Mouse (Mus musculus): ENCODE results near the gene 1110065P20Rik. TPM values are rescaled to one million over a fixed set of nuclear protein-coding genes. Genes with fewer than 3 reads are reported as not detected.

1110065P20Rik gene
- total and polyA plus RNA-seq, 2 experiments from 2014 or later, result 141 to 181 TPM

DNA sequence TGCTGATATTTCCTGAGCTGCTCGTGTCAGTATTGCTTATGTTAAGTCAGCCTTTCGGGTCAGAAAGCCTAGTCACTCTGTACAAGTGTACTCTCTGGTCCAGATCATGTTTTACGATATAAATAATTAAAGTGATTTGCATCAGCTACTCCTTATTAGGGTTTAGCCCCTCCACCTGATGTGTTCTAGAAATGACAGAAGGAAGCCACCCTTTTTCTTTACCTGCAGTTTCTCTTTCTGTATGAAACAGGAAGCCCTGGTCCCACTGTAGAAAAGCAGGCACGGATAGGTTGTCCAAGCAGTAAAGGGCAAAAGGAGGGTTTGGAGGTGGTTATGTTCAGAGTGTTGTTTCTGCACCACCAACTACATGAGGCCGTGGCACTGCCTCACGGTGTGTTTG lies 47.6 kb downstream of the 1110065P20Rik start:
- peaks cover 27% of the 10 kb centered on the region for H3K36me3 ChIP-seq (ENCODE audit: insufficient read depth, low read length)
- DNase-seq (ENCODE audit: low spot score) (no peak), ATAC-seq (ENCODE audit: low FRiP score) (no peak)
- no peak for TF ChIP-seq CTCF (IDR thresholded peaks at IDR 0.05)
- no peaks in the 10 kb centered on the region for H3K27me3 ChIP-seq (ENCODE audit: insufficient read depth, low read length)
- no peaks in the 10 kb centered on the region for H3K9me3 ChIP-seq (ENCODE audit: low read length)
- peak overlapping the region; percentile 89 for H3K4me2 ChIP-seq (ENCODE audit: low read depth, low read length, poor library complexity, severe bottlenecking)
- WGBS, result 76% methylated on average over 6 of the region's 6 CpGs
- no peak overlapping the region for H3K27ac ChIP-seq (ENCODE audit: low read depth, low read length)
- peak overlapping the region; percentile 81; the same call in 1 of the 2 replicates for H3K4me3 ChIP-seq (ENCODE audit: low read depth, low read length)
- H3K4me1 ChIP-seq (ENCODE audit: insufficient read depth, low read length), result no peaks in the 10 kb centered on the region; the same call in 1 of the 2 replicates
- no peak overlapping the region for H3K9ac ChIP-seq (replicated peaks; ENCODE audit: low read length, poor library complexity, severe bottlenecking)

DNA sequence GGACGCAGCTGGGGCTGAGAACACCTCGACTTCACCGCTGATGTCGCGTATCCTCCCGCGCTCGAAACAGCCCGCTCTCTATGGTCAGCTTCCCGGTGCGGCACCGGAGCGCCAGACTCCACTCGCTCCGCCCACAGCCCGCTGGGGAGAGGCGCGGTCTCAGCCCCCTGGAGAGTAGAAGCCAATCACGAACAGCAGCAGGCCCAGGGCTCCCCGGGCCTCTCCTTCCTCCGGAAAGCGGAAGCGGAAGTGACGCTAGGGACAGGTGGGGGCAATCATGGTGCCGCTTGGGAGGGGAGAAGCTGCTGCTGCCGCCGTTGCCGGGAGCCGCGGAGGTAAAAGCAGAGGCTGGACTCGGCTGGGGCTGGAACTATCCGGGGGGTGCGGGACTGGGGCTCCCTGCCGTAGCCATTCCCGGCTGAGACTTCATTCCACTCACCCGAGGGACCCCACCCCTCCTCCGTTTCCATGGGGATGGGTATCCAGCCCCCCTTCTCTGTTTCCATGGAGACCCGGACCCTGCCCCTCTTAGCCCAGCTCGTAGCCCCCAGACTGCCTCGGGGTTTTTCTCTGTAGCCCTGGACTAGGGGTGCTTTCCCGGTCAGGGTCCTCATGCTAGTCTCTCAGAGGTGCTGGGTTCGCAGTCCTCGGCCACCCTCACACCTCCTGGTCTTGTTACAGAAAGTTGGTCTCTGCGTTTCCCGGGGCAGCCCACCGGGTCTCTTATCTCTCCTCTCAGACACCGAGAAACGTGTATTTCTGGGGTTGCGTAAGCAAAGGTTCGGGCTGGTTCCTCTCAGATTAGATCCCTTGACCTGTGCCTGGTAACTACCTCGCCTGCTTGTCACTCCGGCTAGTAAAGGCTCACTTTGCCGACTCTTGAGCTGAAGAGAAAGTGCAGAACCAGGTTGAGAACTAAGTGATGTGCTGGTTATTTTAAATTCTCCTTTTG lies 48.4 kb downstream of the 1110065P20Rik start:
- WGBS, result 2% methylated on average over 52 of the region's 53 CpGs
- H3K9ac ChIP-seq (replicated peaks; ENCODE audit: low read length, poor library complexity, severe bottlenecking), result peak overlapping the region; percentile 73

DNA sequence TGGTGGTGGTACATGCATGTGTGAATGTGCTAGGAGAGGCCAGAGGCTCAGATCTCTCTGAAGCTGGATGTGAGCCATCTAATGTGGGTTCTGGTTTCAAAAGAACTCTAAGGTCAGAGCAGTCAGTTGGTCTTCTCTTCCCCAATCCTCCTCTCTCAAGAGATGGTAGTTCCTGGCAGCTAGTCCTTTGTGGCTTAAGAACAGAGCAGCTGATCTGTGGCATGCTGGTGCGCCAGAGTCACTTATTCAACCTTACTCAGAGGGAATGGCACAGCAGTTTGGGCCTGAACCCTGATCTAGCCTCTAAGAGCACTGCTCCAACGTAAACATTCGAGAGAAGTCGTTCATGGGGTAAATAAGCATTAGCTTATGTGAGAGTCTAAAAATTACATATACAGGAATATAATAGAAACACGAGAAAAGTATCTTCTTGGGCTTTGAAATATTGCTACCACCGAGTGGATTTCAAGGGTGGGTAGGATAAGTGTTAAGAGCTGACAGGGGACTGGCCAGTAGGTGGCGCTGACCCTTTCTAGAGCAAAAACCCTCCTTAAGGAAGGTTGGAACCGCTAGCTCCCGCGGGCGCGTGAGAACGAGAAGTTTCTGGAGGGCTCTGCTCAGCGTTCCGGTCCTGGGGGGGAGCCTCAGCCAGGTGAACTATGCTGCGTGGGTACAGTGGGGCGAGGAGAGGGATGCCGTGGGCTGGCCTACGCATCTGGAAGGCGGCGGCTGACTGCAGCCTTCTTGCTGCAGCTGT lies 49.3 kb downstream of the 1110065P20Rik start, which contains the start of gene Mtf1:
Gene Mtf1 (plus strand): TSS at position 553 of the 757 bp plus-strand sequence.
- Histone ChIP-seq H3K27me3 (ENCODE audit: insufficient read depth, low read length) (no peaks in the 10 kb centered on the region), H3K27ac (ENCODE audit: low read depth, low read length) (peak within 1 kb of the TSS; percentile 76), H3K36me3 (ENCODE audit: insufficient read depth, low read length) (peaks cover 29% of the 10 kb centered on the region), H3K4me3 (ENCODE audit: low read depth, low read length) (peak within 1 kb of the TSS; percentile 81), H3K9ac (replicated peaks; ENCODE audit: low read length, poor library complexity, severe bottlenecking) (peak within 1 kb of the TSS; percentile 73), H3K4me1 (ENCODE audit: insufficient read depth, low read length) (no peaks in the 10 kb centered on the region; the same call in 1 of the 2 replicates), H3K9me3 (ENCODE audit: low read length) (no peaks in the 10 kb centered on the region), H3K4me2 (ENCODE audit: low read depth, low read length, poor library complexity, severe bottlenecking) (peak within 1 kb of the TSS; percentile 89)
- DNase-seq (ENCODE audit: low spot score) (peak; percentile 96), ATAC-seq (ENCODE audit: low FRiP score) (peak; percentile 84)
- TF ChIP-seq CTCF (IDR thresholded peaks at IDR 0.05), result peak; percentile 90
- 2% methylated on average over 21 of the region's 21 CpGs for WGBS

More for the DNA sequence above, 48.4 kb downstream of the 1110065P20Rik start:
- H3K4me3 ChIP-seq (ENCODE audit: low read depth, low read length), result peak overlapping the region; percentile 81
- TF ChIP-seq CTCF (IDR thresholded peaks at IDR 0.05), result no peak
- H3K27ac ChIP-seq (ENCODE audit: low read depth, low read length), result peak overlapping the region; percentile 76
- H3K36me3 ChIP-seq (ENCODE audit: insufficient read depth, low read length), result peaks cover 34% of the 10 kb centered on the region
- peak overlapping the region; percentile 89 for H3K4me2 ChIP-seq (ENCODE audit: low read depth, low read length, poor library complexity, severe bottlenecking)
- no peaks in the 10 kb centered on the region; the same call in 1 of the 2 replicates for H3K4me1 ChIP-seq (ENCODE audit: insufficient read depth, low read length)
- peak; percentile 98 for ATAC-seq (ENCODE audit: low FRiP score)
- H3K27me3 ChIP-seq (ENCODE audit: insufficient read depth, low read length), result no peaks in the 10 kb centered on the region
- H3K9me3 ChIP-seq (ENCODE audit: low read length), result no peaks in the 10 kb centered on the region
- DNase-seq (ENCODE audit: low spot score), result peak; percentile 97

Other genes starting within 250 kb of the 1110065P20Rik start
- gene 3100002H09Rik, start 240.4 kb downstream of the 1110065P20Rik start, total RNA-seq (2014; rRNA removed), result not detected in 2 replicates
- 0.19 TPM in 1 of 2 replicates, not detected in the other for gene 3100002H09Rik, start 240.4 kb downstream of the 1110065P20Rik start, polyA plus RNA-seq (2015; fragmentation: Nextera tagmentation; extraction: Ambion mirVana)
- 17.7 and 19.8 TPM in 2 replicates for gene Pou3f1, start 194.4 kb downstream of the 1110065P20Rik start, total RNA-seq (2014; rRNA removed)
- gene Pou3f1, start 194.4 kb downstream of the 1110065P20Rik start, polyA plus RNA-seq (2015; fragmentation: Nextera tagmentation; extraction: Ambion mirVana), result 11.4 and 11.5 TPM in 2 replicates
- gene Utp11, start 157.6 kb downstream of the 1110065P20Rik start, total RNA-seq (2014; rRNA removed), result 10.3 and 10.9 TPM in 2 replicates
- 30.7 and 31.7 TPM in 2 replicates for gene Utp11, start 157.6 kb downstream of the 1110065P20Rik start, polyA plus RNA-seq (2015; fragmentation: Nextera tagmentation; extraction: Ambion mirVana)
- gene Fhl3, start 150.5 kb downstream of the 1110065P20Rik start, total RNA-seq (2014; rRNA removed), result 5.0 and 6.9 TPM in 2 replicates
- gene Fhl3, start 150.5 kb downstream of the 1110065P20Rik start, polyA plus RNA-seq (2015; fragmentation: Nextera tagmentation; extraction: Ambion mirVana), result 1.7 and 2.0 TPM in 2 replicates
- 32.8 and 34.3 TPM in 2 replicates for gene Sf3a3, start 136.4 kb downstream of the 1110065P20Rik start, total RNA-seq (2014; rRNA removed)
- gene Sf3a3, start 136.4 kb downstream of the 1110065P20Rik start, polyA plus RNA-seq (2015; fragmentation: Nextera tagmentation; extraction: Ambion mirVana), result 73.8 and 75.9 TPM in 2 replicates
- 19.0 and 20.5 TPM in 2 replicates for gene Inpp5b, start 109.3 kb downstream of the 1110065P20Rik start, total RNA-seq (2014; rRNA removed)
- gene Inpp5b, start 109.3 kb downstream of the 1110065P20Rik start, polyA plus RNA-seq (2015; fragmentation: Nextera tagmentation; extraction: Ambion mirVana), result 14.3 and 16.0 TPM in 2 replicates
- 7.0 and 15.5 TPM in 2 replicates for gene Mtf1, start 49.1 kb downstream of the 1110065P20Rik start, total RNA-seq (2014; rRNA removed)
- gene Mtf1, start 49.1 kb downstream of the 1110065P20Rik start, polyA plus RNA-seq (2015; fragmentation: Nextera tagmentation; extraction: Ambion mirVana), result 22.1 and 24.7 TPM in 2 replicates
- 54.5 and 78.4 TPM in 2 replicates for gene Yrdc, start 517 bp downstream of the 1110065P20Rik start, total RNA-seq (2014; rRNA removed)
- 48.9 and 55.7 TPM in 2 replicates for gene Yrdc, start 517 bp downstream of the 1110065P20Rik start, polyA plus RNA-seq (2015; fragmentation: Nextera tagmentation; extraction: Ambion mirVana)
- 43.7 and 50.5 TPM in 2 replicates for gene Maneal, start 11.0 kb upstream of the 1110065P20Rik start, total RNA-seq (2014; rRNA removed)
- 9.4 and 9.5 TPM in 2 replicates for gene Maneal, start 11.0 kb upstream of the 1110065P20Rik start, polyA plus RNA-seq (2015; fragmentation: Nextera tagmentation; extraction: Ambion mirVana)
- 43.4 and 50.1 TPM in 2 replicates for gene Epha10, start 29.7 kb upstream of the 1110065P20Rik start, total RNA-seq (2014; rRNA removed)
- 14.8 and 15.3 TPM in 2 replicates for gene Epha10, start 29.7 kb upstream of the 1110065P20Rik start, polyA plus RNA-seq (2015; fragmentation: Nextera tagmentation; extraction: Ambion mirVana)
- 15.6 and 21.7 TPM in 2 replicates for gene 9930104L06Rik, start 85.9 kb upstream of the 1110065P20Rik start, total RNA-seq (2014; rRNA removed)
- gene 9930104L06Rik, start 85.9 kb upstream of the 1110065P20Rik start, polyA plus RNA-seq (2015; fragmentation: Nextera tagmentation; extraction: Ambion mirVana), result 8.9 and 9.3 TPM in 2 replicates
- gene Cdca8, start 88.1 kb upstream of the 1110065P20Rik start, total RNA-seq (2014; rRNA removed), result 3.0 and 6.3 TPM in 2 replicates
- gene Cdca8, start 88.1 kb upstream of the 1110065P20Rik start, polyA plus RNA-seq (2015; fragmentation: Nextera tagmentation; extraction: Ambion mirVana), result 10.3 and 14.8 TPM in 2 replicates
- 2.5 and 3.0 TPM in 2 replicates for gene Rspo1, start 135.2 kb upstream of the 1110065P20Rik start, total RNA-seq (2014; rRNA removed)
- 1.2 and 1.8 TPM in 2 replicates for gene Rspo1, start 135.2 kb upstream of the 1110065P20Rik start, polyA plus RNA-seq (2015; fragmentation: Nextera tagmentation; extraction: Ambion mirVana)
- 51.8 and 57.3 TPM in 2 replicates for gene Gnl2, start 165.4 kb upstream of the 1110065P20Rik start, total RNA-seq (2014; rRNA removed)
- 72.5 and 77.5 TPM in 2 replicates for gene Gnl2, start 165.4 kb upstream of the 1110065P20Rik start, polyA plus RNA-seq (2015; fragmentation: Nextera tagmentation; extraction: Ambion mirVana)
- 0.47 and 3.1 TPM in 2 replicates for gene Dnali1, start 214.5 kb upstream of the 1110065P20Rik start, total RNA-seq (2014; rRNA removed)
- 1.3 TPM in 2 replicates for gene Dnali1, start 214.5 kb upstream of the 1110065P20Rik start, polyA plus RNA-seq (2015; fragmentation: Nextera tagmentation; extraction: Ambion mirVana)
- gene Snip1, start 215.5 kb upstream of the 1110065P20Rik start, total RNA-seq (2014; rRNA removed), result 33.5 and 35.1 TPM in 2 replicates
- gene Snip1, start 215.5 kb upstream of the 1110065P20Rik start, polyA plus RNA-seq (2015; fragmentation: Nextera tagmentation; extraction: Ambion mirVana), result 16.0 and 17.1 TPM in 2 replicates
- gene Meaf6, start 233.9 kb upstream of the 1110065P20Rik start, total RNA-seq (2014; rRNA removed), result 82.6 and 95.2 TPM in 2 replicates
- gene Meaf6, start 233.9 kb upstream of the 1110065P20Rik start, polyA plus RNA-seq (2015; fragmentation: Nextera tagmentation; extraction: Ambion mirVana), result 139 and 170 TPM in 2 replicates

Data from midbrain, postnatal 0 days (tissue).